Mouse (Mus musculus) cerebellum, adult 11 months (tissue): ENCODE results near the gene Eipr1.
"Not testable (repeated sequence)": the region's sequence is repeated elsewhere in the genome, so short reads cannot be mapped to it uniquely, and the experiment has no call there.

Source experiments
- DNase-seq: peaks from one replicate; pipeline ENCODE4 v3.0.0; 2022

Gene Eipr1

GRCm38 (mm10) chr12:28896577-28896976 lies 145.0 kb downstream of the Eipr1 start:
- DNase-seq: no peak

- DNase-seq: no peak
These were observed 146.7 kb downstream of the Eipr1 start for GRCm38 (mm10) chr12:28898307-28898706.

- DNase-seq: no peak
These were observed 148.1 kb downstream of the Eipr1 start for GRCm38 (mm10) chr12:28899696-28900095.

- no peak for DNase-seq
These were observed 148.7 kb downstream of the Eipr1 start for GRCm38 (mm10) chr12:28900341-28900740.

GRCm38 (mm10) chr12:28902132-28902531 lies 150.5 kb downstream of the Eipr1 start:
- no peak for DNase-seq

GRCm38 (mm10) chr12:28903082-28903481 lies 151.5 kb downstream of the Eipr1 start:
- no peak for DNase-seq

GRCm38 (mm10) chr12:28905486-28905885 lies 153.9 kb downstream of the Eipr1 start:
- no peak for DNase-seq

GRCm38 (mm10) chr12:28906016-28906415 lies 154.4 kb downstream of the Eipr1 start:
- no peak for DNase-seq

- no peak for DNase-seq
These were observed 155.2 kb downstream of the Eipr1 start for GRCm38 (mm10) chr12:28906809-28907297.

GRCm38 (mm10) chr12:28907814-28908213 lies 156.2 kb downstream of the Eipr1 start:
- DNase-seq: no peak

GRCm38 (mm10) chr12:28909851-28910250 lies 158.2 kb downstream of the Eipr1 start:
- DNase-seq: no peak

- no peak for DNase-seq
These were observed 159.0 kb downstream of the Eipr1 start for GRCm38 (mm10) chr12:28910568-28910967.

- no peak for DNase-seq
These were observed 160.8 kb downstream of the Eipr1 start for GRCm38 (mm10) chr12:28912351-28912936.

- no peak for DNase-seq
These were observed 161.5 kb downstream of the Eipr1 start for GRCm38 (mm10) chr12:28913099-28913498.

- not testable (repeated sequence) for DNase-seq
These were observed 162.5 kb downstream of the Eipr1 start for GRCm38 (mm10) chr12:28914056-28914455.
